Mouse (Mus musculus) CH12.LX (cell line): ENCODE measurements at regions not wholly inside any gene's neighbourhood (a gene's known extent, or its start where the extent isn't known, plus 50 kb on each side); places are given as distances from the start of the nearest gene placed in this dataset.

ENCODE experiments used
- DNase-seq: peaks from one replicate; pipeline ENCODE4 v3.0.0-alpha.2; 2013; ENCODE audit errors: extremely low read depth
- H3K27ac ChIP-seq: 2 replicates; pipeline ENCODE4 v1.5.1; 2012; ENCODE audit warnings: low read depth, mild to moderate bottlenecking, control low read depth, moderate library complexity; ENCODE audit not compliant: insufficient read depth
- H3K27me3 ChIP-seq: replicated peaks from 2 replicates; pipeline ENCODE3; 2012; ENCODE audit warnings: inconsistent platforms
- H3K36me3 ChIP-seq, 2 experiments: replicated peaks in 1 of 2; 2 replicates each; pipeline versions ENCODE3 to v1.6.1; 2012; ENCODE audit warnings: inconsistent platforms in 1 of 2, low read length in 1 of 2, mild to moderate bottlenecking in 1 of 2, mixed read lengths in 1 of 2, moderate library complexity in 1 of 2; ENCODE audit not compliant: control insufficient read depth in 1 of 2, insufficient read depth in 1 of 2
- H3K4me1 ChIP-seq, 2 experiments: 2 replicates each; pipeline ENCODE4 v1.6.1; 2012; ENCODE audit warnings: inconsistent platforms in 1 of 2, moderate library complexity in 1 of 2; ENCODE audit not compliant: insufficient read depth in 2 of 2, control insufficient read depth in 1 of 2
- H3K4me2 ChIP-seq: 2 replicates; pipeline ENCODE4 v1.6.1; 2012; ENCODE audit warnings: low read depth, mild to moderate bottlenecking, control low read depth; ENCODE audit not compliant: poor library complexity, insufficient read depth, severe bottlenecking
- H3K4me3 ChIP-seq, 3 experiments: fragments of 150-350 bp in 1 of 3; sonication (generic) in 1 of 3; replicated peaks in 1 of 3; 2 replicates each; pipeline versions ENCODE3 to v1.5.1; 2011 to 2012; ENCODE audit warnings: low read depth in 2 of 3, low read length in 2 of 3, mild to moderate bottlenecking in 2 of 3, moderate library complexity in 2 of 3, control low read depth in 1 of 3, improper control_type of control experiment in 1 of 3, inconsistent platforms in 1 of 3, mixed read lengths in 1 of 3; ENCODE audit not compliant: poor library complexity in 1 of 3
- H3K79me2 ChIP-seq: replicated peaks from 2 replicates; pipeline ENCODE4 v1.6.1; 2012; ENCODE audit warnings: mild to moderate bottlenecking, moderate library complexity; ENCODE audit not compliant: control insufficient read depth, poor library complexity, insufficient read depth, severe bottlenecking; ENCODE audit errors: extremely low read depth
- H3K9ac ChIP-seq: 2 replicates; pipeline ENCODE4 v1.6.1; 2012; ENCODE audit warnings: low read depth, mild to moderate bottlenecking, control low read depth, moderate library complexity; ENCODE audit not compliant: insufficient read depth
- H3K9me3 ChIP-seq: replicated peaks from 2 replicates; pipeline ENCODE3; 2012; ENCODE audit warnings: low read length, inconsistent platforms, mixed read lengths
- BHLHE40 ChIP-seq: IDR thresholded peaks from 2 replicates; pipeline ENCODE4 v1.6.1; 2011; ENCODE audit warnings: mild to moderate bottlenecking, low read depth, low read length, improper control_type of control experiment
- CTCF ChIP-seq, 2 experiments: IDR thresholded peaks in 1 of 2; conservative IDR thresholded peaks in 1 of 2; 2 replicates each; pipeline ENCODE4 v1.5.1; 2011 to 2012; ENCODE audit warnings: low read depth in 2 of 2, low read length in 2 of 2, improper control_type of control experiment in 1 of 2, inconsistent platforms in 1 of 2, mild to moderate bottlenecking in 1 of 2, moderate library complexity in 1 of 2
- ELF1 ChIP-seq: IDR thresholded peaks from 2 replicates; pipeline ENCODE4 v1.6.1; 2014; ENCODE audit warnings: low read depth, mild to moderate bottlenecking, inconsistent platforms, low read length, improper control_type of control experiment
- EP300 ChIP-seq: IDR thresholded peaks from 2 replicates; pipeline ENCODE4 v1.6.1; 2011; ENCODE audit warnings: low read length, improper control_type of control experiment
- GABPA ChIP-seq: IDR thresholded peaks from 2 replicates; pipeline ENCODE4 v1.6.1; 2012; ENCODE audit warnings: low read depth, low read length, improper control_type of control experiment, inconsistent platforms; ENCODE audit not compliant: insufficient replicate concordance
- IRF4 ChIP-seq: IDR thresholded peaks from 2 replicates; pipeline ENCODE4 v1.6.1; 2014; ENCODE audit warnings: low read depth, mild to moderate bottlenecking, inconsistent platforms, low read length, improper control_type of control experiment
- JUN ChIP-seq: IDR thresholded peaks from 2 replicates; pipeline ENCODE4 v1.6.1; 2011; ENCODE audit warnings: low read depth, mild to moderate bottlenecking, low read length, improper control_type of control experiment, moderate library complexity; ENCODE audit not compliant: insufficient read depth
- MAX ChIP-seq: IDR thresholded peaks from 2 replicates; pipeline ENCODE4 v1.6.1; 2011; ENCODE audit warnings: low read length, improper control_type of control experiment
- MAZ ChIP-seq: IDR thresholded peaks from 2 replicates; pipeline ENCODE4 v1.6.1; 2012; ENCODE audit warnings: low read depth, mild to moderate bottlenecking, inconsistent platforms, low read length, improper control_type of control experiment, moderate library complexity
- MXI1 ChIP-seq: IDR thresholded peaks from 2 replicates; pipeline ENCODE4 v1.6.1; 2011; ENCODE audit warnings: mild to moderate bottlenecking, low read depth, low read length, improper control_type of control experiment
- MYC ChIP-seq: IDR thresholded peaks from 2 replicates; pipeline ENCODE4 v1.6.1; 2011; ENCODE audit warnings: low read depth, mild to moderate bottlenecking, improper control_type of control experiment, low read length
- NRF1 ChIP-seq: IDR thresholded peaks from 2 replicates; pipeline ENCODE4 v1.6.1; 2014; ENCODE audit warnings: low read depth, mild to moderate bottlenecking, inconsistent platforms, low read length, improper control_type of control experiment, moderate library complexity
- POLR2A ChIP-seq: IDR thresholded peaks from 2 replicates; pipeline ENCODE4 v1.6.1; 2011; ENCODE audit warnings: low read depth, mild to moderate bottlenecking, improper control_type of control experiment, low read length
- RAD21 ChIP-seq: IDR thresholded peaks from 2 replicates; pipeline ENCODE4 v1.6.1; 2011; ENCODE audit warnings: low read depth, mild to moderate bottlenecking, low read length, improper control_type of control experiment, moderate library complexity
- RCOR1 ChIP-seq: conservative IDR thresholded peaks from 2 replicates; pipeline ENCODE4 v1.6.1; 2012; ENCODE audit warnings: low read depth, mild to moderate bottlenecking, inconsistent platforms, low read length, improper control_type of control experiment
- SMC3 ChIP-seq: IDR thresholded peaks from 2 replicates; pipeline ENCODE4 v1.6.1; 2011; ENCODE audit warnings: low read depth, low read length, improper control_type of control experiment
- TBP ChIP-seq: conservative IDR thresholded peaks from 2 replicates; pipeline ENCODE4 v1.6.1; 2011; ENCODE audit warnings: low read depth, low read length, improper control_type of control experiment
- UBTF ChIP-seq: IDR thresholded peaks from 2 replicates; pipeline ENCODE4 v1.6.1; 2012; ENCODE audit warnings: low read depth, mild to moderate bottlenecking, inconsistent platforms, low read length, improper control_type of control experiment, moderate library complexity
- USF1 ChIP-seq: IDR thresholded peaks from 2 replicates; pipeline ENCODE4 v1.6.1; 2014; ENCODE audit warnings: low read depth, mild to moderate bottlenecking, inconsistent platforms, low read length, improper control_type of control experiment
- USF2 ChIP-seq: conservative IDR thresholded peaks from 2 replicates; pipeline ENCODE4 v1.6.1; 2011; ENCODE audit warnings: low read depth, low read length, improper control_type of control experiment
- ZC3H11A ChIP-seq: IDR thresholded peaks from 2 replicates; pipeline ENCODE4 v1.6.1; 2012; ENCODE audit warnings: low read depth, mild to moderate bottlenecking, inconsistent platforms, low read length, improper control_type of control experiment
- ZKSCAN1 ChIP-seq: IDR thresholded peaks from 2 replicates; pipeline ENCODE4 v1.6.1; 2012; ENCODE audit warnings: low read depth, inconsistent platforms, low read length, improper control_type of control experiment, borderline replicate concordance
- ZMIZ1 ChIP-seq: IDR thresholded peaks from 2 replicates; pipeline ENCODE4 v1.6.1; 2012; ENCODE audit warnings: low read depth, mild to moderate bottlenecking, inconsistent platforms, low read length, improper control_type of control experiment
- dilution Hi-C: fragments of 300-500 bp; cut with MboI; formaldehyde crosslinking; loops from 2 replicates; pipeline ENCODE4 v1.14.3; 2020; ENCODE audit warnings: low sequenced_read_pairs; ENCODE audit not compliant: extremely low pct_unique_long_range_greater_than_20kb, extremely low pct_ligation_motif_present
- in situ Hi-C: fragments of 300-500 bp; cut with MboI; formaldehyde crosslinking; loops from 3 replicates; pipeline ENCODE4 v1.14.3; 2019; ENCODE audit warnings: low sequenced_read_pairs, low pct_ligation_motif_present, low pct_unique_long_range_greater_than_20kb, mixed read lengths

- Histone ChIP-seq H3K9me3 (peaks cover 47% of the 10 kb centered on the region), H3K36me3 (no peaks in the 10 kb centered on the region), H3K4me1 (no peaks in the 10 kb centered on the region), H3K27me3 (no peaks in the 10 kb centered on the region), H3K27ac (no peak overlapping the region), H3K4me3 (no peak overlapping the region), H3K9ac (no peak overlapping the region), H3K4me2 (no peak overlapping the region), H3K79me2 (no peaks in the 10 kb centered on the region)
- dilution Hi-C loops: no loop called here
- no peak for DNase-seq
- no peak for TF ChIP-seq GABPA
- no peak for TF ChIP-seq IRF4
- TF ChIP-seq USF1: no peak
- TF ChIP-seq ZC3H11A: no peak
- no peak for TF ChIP-seq USF2
- TF ChIP-seq JUN: no peak
- TF ChIP-seq ZMIZ1: no peak
- no peak for TF ChIP-seq CTCF (conservative IDR thresholded peaks at IDR 0.05 in 1 of 2, IDR thresholded peaks at IDR 0.05 in 1 of 2; ENCODE audit: low read depth in 2 of 2, low read length in 2 of 2)
- no peak for TF ChIP-seq TBP
- TF ChIP-seq NRF1: no peak
- no peak for TF ChIP-seq RCOR1
- TF ChIP-seq POLR2A: no peak
- no peak for TF ChIP-seq ZKSCAN1
- no peak for TF ChIP-seq RAD21
- TF ChIP-seq MYC: no peak
- TF ChIP-seq BHLHE40: no peak
- TF ChIP-seq SMC3: no peak
- no peak for TF ChIP-seq EP300
- no peak for TF ChIP-seq MAZ
- in situ Hi-C loops: no loop called here
These were observed 144.7 kb upstream of the Flrt2 start for GRCm38 (mm10) chr12:95547301-95547700.

GRCm38 (mm10) chr12:95553129-95553528, 138.9 kb upstream of the Flrt2 start:
- Histone ChIP-seq H3K9me3 (peaks cover 37% of the 10 kb centered on the region), H3K4me1 (no peaks in the 10 kb centered on the region), H3K36me3 (no peaks in the 10 kb centered on the region), H3K27me3 (no peaks in the 10 kb centered on the region), H3K4me2 (no peak overlapping the region), H3K27ac (no peak overlapping the region), H3K79me2 (no peaks in the 10 kb centered on the region), H3K9ac (no peak overlapping the region), H3K4me3 (no peak overlapping the region)
- in situ Hi-C loops: no loop called here
- TF ChIP-seq EP300 (no peak), UBTF (no peak), ELF1 (no peak), MXI1 (no peak), MAX (no peak), MYC (no peak), NRF1 (no peak)
- no peak for DNase-seq
- dilution Hi-C loops: no loop called here
